Mouse (Mus musculus) forebrain, embryonic 11.5 days (tissue): Measurements from ENCODE around the gene C730034F03Rik. TPM values are rescaled to one million over a fixed set of nuclear protein-coding genes. Genes with fewer than 3 reads are reported as not detected.

ENCODE experiments used
- ATAC-seq: fragments of 200-750 bp; cut with Nextera tagmentation; replicated peaks from 2 replicates; pipeline ENCODE4 v1.8.0; 2017; ENCODE audit warnings: moderate TSS enrichment; ENCODE audit not compliant: low FRiP score
- DNase-seq: peaks from one replicate; pipeline ENCODE4 v3.0.0-alpha.2; 2017; ENCODE audit warnings: low spot score
- H3K27ac ChIP-seq: fragments of 300-500 bp; sonication (generic); 2 replicates; pipeline ENCODE4 v1.5.1; 2014; ENCODE audit warnings: low read depth, low read length
- H3K27me3 ChIP-seq: fragments of 300-500 bp; sonication (generic); 2 replicates; pipeline ENCODE4 v1.6.1; 2014; ENCODE audit warnings: mild to moderate bottlenecking, low read length, mixed read lengths; ENCODE audit not compliant: control insufficient read depth, insufficient read depth
- H3K36me3 ChIP-seq: fragments of 300-500 bp; sonication (generic); 2 replicates; pipeline ENCODE4 v1.6.1; 2014; ENCODE audit warnings: mild to moderate bottlenecking, low read length, moderate library complexity, mixed read lengths; ENCODE audit not compliant: control insufficient read depth, insufficient read depth
- H3K4me1 ChIP-seq: fragments of 300-500 bp; sonication (generic); replicated peaks from 2 replicates; pipeline ENCODE4 v1.6.1; 2014; ENCODE audit warnings: low read length, mixed read lengths; ENCODE audit not compliant: control insufficient read depth, insufficient read depth
- H3K4me2 ChIP-seq: fragments of 300-500 bp; sonication (generic); 2 replicates; pipeline ENCODE4 v1.6.1; 2014; ENCODE audit warnings: low read depth, mild to moderate bottlenecking, low read length, moderate library complexity, mixed read lengths; ENCODE audit not compliant: severe bottlenecking
- H3K4me3 ChIP-seq: fragments of 300-500 bp; sonication (generic); 2 replicates; pipeline ENCODE4 v1.5.1; 2014; ENCODE audit warnings: low read depth, low read length
- H3K9ac ChIP-seq: fragments of 300-500 bp; sonication (generic); 2 replicates; pipeline ENCODE4 v1.6.1; 2014; ENCODE audit warnings: low read length
- H3K9me3 ChIP-seq: fragments of 300-500 bp; sonication (generic); 2 replicates; pipeline ENCODE4 v1.6.1; 2016; ENCODE audit warnings: low read length, mixed read lengths; ENCODE audit not compliant: control insufficient read depth
- WGBS: fragments of 180-500 bp; shearing (Covaris S2); extraction: QIAGEN DNeasy Blood & Tissue Kit; methylation state at CpG from one replicate; pipeline ENCODE4 v1.1.7; 2014; 5-methylcytosine and 5-hydroxymethylcytosine counted together
- polyA plus RNA-seq: library from polyadenylated mRNA; unstranded; fragments of >200 nt; fragmentation: Nextera tagmentation; extraction: Ambion mirVana; gene quantifications from 2 replicates; pipeline ENCODE4 v1.2.1, GENCODE M21; 2014

C730034F03Rik gene
- polyA plus RNA-seq, 1 experiment from 2014 or later = 6.0 TPM

GRCm38 (mm10) chr15:89404831-89405623 is 24.4 kb upstream of the C730034F03Rik start:
- no peak overlapping the region for H3K27ac ChIP-seq
- ATAC-seq = no peak
- no peak overlapping the region for H3K9ac ChIP-seq
- H3K27me3 ChIP-seq = no peaks in the 10 kb centered on the region
- DNase-seq = no peak
- H3K9me3 ChIP-seq = peaks cover 3% of the 10 kb centered on the region; the same call in 1 of the 2 replicates
- no peak overlapping the region for H3K4me3 ChIP-seq
- WGBS = 87% methylated on average over 10 of the region's 10 CpGs
- no peak overlapping the region for H3K4me2 ChIP-seq
- H3K4me1 ChIP-seq = no peaks in the 10 kb centered on the region
- H3K36me3 ChIP-seq = no peaks in the 10 kb centered on the region

- Histone ChIP-seq H3K4me2 (no peak overlapping the region), H3K9me3 (peaks cover 3% of the 10 kb centered on the region; the same call in 1 of the 2 replicates), H3K4me3 (no peak overlapping the region), H3K36me3 (no peaks in the 10 kb centered on the region), H3K4me1 (no peaks in the 10 kb centered on the region), H3K27me3 (no peaks in the 10 kb centered on the region), H3K9ac (no peak overlapping the region), H3K27ac (no peak overlapping the region)
- DNase-seq (no peak), ATAC-seq (no peak)
Measured at GRCm38 (mm10) chr15:89406691-89407090, 22.7 kb upstream of the C730034F03Rik start.

- WGBS = 92% methylated on average over 24 of the region's 24 CpGs
- no peak for DNase-seq
Measured at GRCm38 (mm10) chr15:89410118-89410517, 19.3 kb upstream of the C730034F03Rik start, which contains the start of gene Syce3. TSS of gene Syce3 (minus strand) at chr15:89410503.

GRCm38 (mm10) chr15:89415282-89415681 is 14.1 kb upstream of the C730034F03Rik start:
- Histone ChIP-seq H3K9ac (no peak overlapping the region), H3K4me2 (no peak overlapping the region), H3K27ac (no peak overlapping the region), H3K9me3 (no peaks in the 10 kb centered on the region), H3K4me1 (no peaks in the 10 kb centered on the region), H3K36me3 (no peaks in the 10 kb centered on the region), H3K4me3 (no peak overlapping the region), H3K27me3 (no peaks in the 10 kb centered on the region)
- no peak for DNase-seq
- WGBS = 93% methylated on average over 8 of the region's 8 CpGs
- no peak for ATAC-seq

More at GRCm38 (mm10) chr15:89410118-89410517, 19.3 kb upstream of the C730034F03Rik start, which contains the start of gene Syce3:
- H3K4me1 ChIP-seq = no peaks in the 10 kb centered on the region
- H3K27me3 ChIP-seq = no peaks in the 10 kb centered on the region
- no peak within 1 kb of the TSS for H3K4me3 ChIP-seq
- peaks cover 3% of the 10 kb centered on the region; the same call in 1 of the 2 replicates for H3K9me3 ChIP-seq
- ATAC-seq = no peak
- H3K4me2 ChIP-seq = no peak within 1 kb of the TSS
- H3K36me3 ChIP-seq = no peaks in the 10 kb centered on the region
- H3K9ac ChIP-seq = no peak within 1 kb of the TSS
- no peak within 1 kb of the TSS for H3K27ac ChIP-seq

GRCm38 (mm10) chr15:89421938-89422337 is 7.5 kb upstream of the C730034F03Rik start:
- no peaks in the 10 kb centered on the region for H3K27me3 ChIP-seq
- WGBS = 94% methylated on average over 9 of the region's 9 CpGs
- ATAC-seq = no peak
- H3K27ac ChIP-seq = no peak overlapping the region
- H3K4me1 ChIP-seq = no peaks in the 10 kb centered on the region
- DNase-seq = no peak
- H3K4me3 ChIP-seq = no peak overlapping the region
- H3K4me2 ChIP-seq = no peak overlapping the region
- no peak overlapping the region for H3K9ac ChIP-seq
- H3K9me3 ChIP-seq = no peaks in the 10 kb centered on the region
- H3K36me3 ChIP-seq = no peaks in the 10 kb centered on the region

GRCm38 (mm10) chr15:89424621-89425020 is 4.8 kb upstream of the C730034F03Rik start:
- peaks cover 8% of the 10 kb centered on the region; the same call in 1 of the 2 replicates for H3K4me1 ChIP-seq
- no peak for DNase-seq
- H3K27ac ChIP-seq = no peak overlapping the region
- no peak overlapping the region for H3K9ac ChIP-seq
- H3K4me3 ChIP-seq = no peak overlapping the region
- H3K9me3 ChIP-seq = no peaks in the 10 kb centered on the region
- no peak for ATAC-seq
- H3K36me3 ChIP-seq = no peaks in the 10 kb centered on the region; the same call in 1 of the 2 replicates
- H3K4me2 ChIP-seq = no peak overlapping the region
- H3K27me3 ChIP-seq = no peaks in the 10 kb centered on the region
- WGBS = 87% methylated on average over 8 of the region's 8 CpGs

- ATAC-seq (no peak), DNase-seq (no peak)
- Histone ChIP-seq H3K27me3 (no peaks in the 10 kb centered on the region), H3K9ac (no peak within 1 kb of the TSS), H3K9me3 (no peaks in the 10 kb centered on the region), H3K36me3 (no peaks in the 10 kb centered on the region; the same call in 1 of the 2 replicates), H3K4me1 (peaks cover 8% of the 10 kb centered on the region; the same call in 1 of the 2 replicates), H3K27ac (no peak within 1 kb of the TSS), H3K4me2 (no peak within 1 kb of the TSS), H3K4me3 (no peak within 1 kb of the TSS)
- 30% methylated on average over 6 of the region's 6 CpGs for WGBS
Measured at GRCm38 (mm10) chr15:89425711-89426121, 3.7 kb upstream of the C730034F03Rik start, which contains the start of gene Cpt1b. TSS of gene Cpt1b (minus strand) at chr15:89425863.

GRCm38 (mm10) chr15:89426716-89427115 is 2.7 kb upstream of the C730034F03Rik start:
- DNase-seq = no peak
- Histone ChIP-seq H3K4me3 (no peak overlapping the region), H3K27ac (no peak overlapping the region), H3K4me2 (no peak overlapping the region), H3K36me3 (no peaks in the 10 kb centered on the region; the same call in 1 of the 2 replicates), H3K9me3 (no peaks in the 10 kb centered on the region), H3K27me3 (no peaks in the 10 kb centered on the region), H3K4me1 (peaks cover 8% of the 10 kb centered on the region; the same call in 1 of the 2 replicates), H3K9ac (no peak overlapping the region)
- 92% methylated on average over 10 of the region's 10 CpGs for WGBS
- no peak for ATAC-seq
